Mouse (Mus musculus): Measurements from ENCODE around the gene Slamf9. TPM values are rescaled to one million over a fixed set of nuclear protein-coding genes. Genes with fewer than 3 reads are reported as not detected.

Slamf9 gene
- total and polyA plus RNA-seq, 3 experiments: not detected

- no peak for DNase-seq (ENCODE audit: low spot score)
- no peak for TF ChIP-seq GATA2 (IDR thresholded peaks at IDR 0.05; ENCODE audit: borderline replicate concordance, low read depth, low read length)
- no peak for TF ChIP-seq POLR2AphosphoS5 (IDR thresholded peaks at IDR 0.05; ENCODE audit: insufficient replicate concordance, low read depth, low read length)
- TF ChIP-seq TAL1 (conservative IDR thresholded peaks at IDR 0.05; ENCODE audit: low read depth, low read length): no peak
- TF ChIP-seq CTCF (IDR thresholded peaks at IDR 0.05; ENCODE audit: low read depth, low read length): no peak
- no peak for TF ChIP-seq GATA1 (IDR thresholded peaks at IDR 0.05; ENCODE audit: borderline replicate concordance, low read length)
- Histone ChIP-seq H3K36me3 (replicated peaks) (peaks cover 67% of the 10 kb centered on the region), H3K4me1 (ENCODE audit: insufficient read depth, low read depth, low read length) (peaks cover 75% of the 10 kb centered on the region), H3K27me3 (ENCODE audit: insufficient read depth, low read length) (peaks cover under 1% of the 10 kb centered on the region; the same call in 1 of the 2 replicates), H3K9me3 (replicated peaks) (no peaks in the 10 kb centered on the region), H3K4me3 (ENCODE audit: low read depth, low read length) (peak overlapping the region; percentile 75; the same call in 1 of the 2 replicates)
- ATAC-seq (ENCODE audit: extremely low read depth, insufficient number of reproducible peaks, low FRiP score, poor library complexity, severe bottlenecking): no peak
Observed at GRCm38 (mm10) chr1:172503111-172503997, 28.2 kb downstream of the Slamf9 start.

GRCm38 (mm10) chr1:172504756-172505155, 29.6 kb downstream of the Slamf9 start:
- H3K36me3 ChIP-seq (replicated peaks): peaks cover 77% of the 10 kb centered on the region
- no peaks in the 10 kb centered on the region for H3K9me3 ChIP-seq (replicated peaks)
- TF ChIP-seq TAL1 (conservative IDR thresholded peaks at IDR 0.05; ENCODE audit: low read depth, low read length) (no peak), CTCF (IDR thresholded peaks at IDR 0.05; ENCODE audit: low read depth, low read length) (no peak), GATA1 (IDR thresholded peaks at IDR 0.05; ENCODE audit: borderline replicate concordance, low read length) (no peak), POLR2AphosphoS5 (IDR thresholded peaks at IDR 0.05; ENCODE audit: insufficient replicate concordance, low read depth, low read length) (no peak), GATA2 (IDR thresholded peaks at IDR 0.05; ENCODE audit: borderline replicate concordance, low read depth, low read length) (no peak)
- DNase-seq (ENCODE audit: low spot score): no peak
- no peak overlapping the region; the same call in 1 of the 2 replicates for H3K4me3 ChIP-seq (ENCODE audit: low read depth, low read length)
- peaks cover 72% of the 10 kb centered on the region for H3K4me1 ChIP-seq (ENCODE audit: insufficient read depth, low read depth, low read length)
- no peak for ATAC-seq (ENCODE audit: extremely low read depth, insufficient number of reproducible peaks, low FRiP score, poor library complexity, severe bottlenecking)
- no peaks in the 10 kb centered on the region for H3K27me3 ChIP-seq (ENCODE audit: insufficient read depth, low read length)

- Histone ChIP-seq H3K9me3 (replicated peaks) (no peaks in the 10 kb centered on the region), H3K4me3 (ENCODE audit: low read depth, low read length) (no peak overlapping the region), H3K36me3 (replicated peaks) (peaks cover 77% of the 10 kb centered on the region), H3K4me1 (ENCODE audit: insufficient read depth, low read depth, low read length) (peaks cover 73% of the 10 kb centered on the region), H3K27me3 (ENCODE audit: insufficient read depth, low read length) (no peaks in the 10 kb centered on the region)
- DNase-seq (ENCODE audit: low spot score) (no peak), ATAC-seq (ENCODE audit: extremely low read depth, insufficient number of reproducible peaks, low FRiP score, poor library complexity, severe bottlenecking) (no peak)
- no peak for TF ChIP-seq POLR2AphosphoS5 (IDR thresholded peaks at IDR 0.05; ENCODE audit: insufficient replicate concordance, low read depth, low read length)
- no peak for TF ChIP-seq GATA1 (IDR thresholded peaks at IDR 0.05; ENCODE audit: borderline replicate concordance, low read length)
- no peak for TF ChIP-seq TAL1 (conservative IDR thresholded peaks at IDR 0.05; ENCODE audit: low read depth, low read length)
- no peak for TF ChIP-seq GATA2 (IDR thresholded peaks at IDR 0.05; ENCODE audit: borderline replicate concordance, low read depth, low read length)
- TF ChIP-seq CTCF (IDR thresholded peaks at IDR 0.05; ENCODE audit: low read depth, low read length): no peak
Observed at GRCm38 (mm10) chr1:172507001-172507400, 31.8 kb downstream of the Slamf9 start.

DNA sequence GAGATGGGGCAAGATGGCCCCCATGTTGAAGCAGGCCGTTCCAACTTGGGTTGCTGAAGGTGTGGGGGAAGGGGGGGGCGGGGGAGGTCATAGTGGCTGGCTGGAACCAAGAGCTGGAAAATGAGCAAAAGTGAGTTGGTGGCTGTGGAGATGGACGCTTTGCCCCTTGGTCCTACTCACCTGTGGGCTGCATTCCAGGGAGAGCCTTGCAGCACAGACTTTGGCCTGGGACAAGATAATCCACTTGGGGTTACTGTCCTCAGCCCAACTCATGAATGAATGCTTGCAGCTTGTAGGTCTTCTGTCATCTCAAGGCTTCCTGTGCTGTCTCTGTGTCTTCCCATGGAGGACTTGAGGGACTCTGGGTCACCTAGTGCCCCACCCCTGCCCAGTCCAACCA, 32.5 kb downstream of the Slamf9 start:
- H3K27me3 ChIP-seq (ENCODE audit: insufficient read depth, low read length): no peaks in the 10 kb centered on the region
- no peak overlapping the region for H3K4me3 ChIP-seq (ENCODE audit: low read depth, low read length)
- H3K4me1 ChIP-seq (ENCODE audit: insufficient read depth, low read depth, low read length): peaks cover 69% of the 10 kb centered on the region
- no peak for ATAC-seq (ENCODE audit: extremely low read depth, insufficient number of reproducible peaks, low FRiP score, poor library complexity, severe bottlenecking)
- peaks cover 70% of the 10 kb centered on the region for H3K36me3 ChIP-seq (replicated peaks)
- no peaks in the 10 kb centered on the region for H3K9me3 ChIP-seq (replicated peaks)
- no peak for TF ChIP-seq GATA2 (IDR thresholded peaks at IDR 0.05; ENCODE audit: borderline replicate concordance, low read depth, low read length)
- TF ChIP-seq GATA1 (IDR thresholded peaks at IDR 0.05; ENCODE audit: borderline replicate concordance, low read length): no peak
- no peak for TF ChIP-seq TAL1 (conservative IDR thresholded peaks at IDR 0.05; ENCODE audit: low read depth, low read length)
- TF ChIP-seq CTCF (IDR thresholded peaks at IDR 0.05; ENCODE audit: low read depth, low read length): no peak
- no peak; the same call in 1 of the 2 replicates for TF ChIP-seq POLR2AphosphoS5 (IDR thresholded peaks at IDR 0.05; ENCODE audit: insufficient replicate concordance, low read depth, low read length)
- no peak for DNase-seq (ENCODE audit: low spot score)

DNA sequence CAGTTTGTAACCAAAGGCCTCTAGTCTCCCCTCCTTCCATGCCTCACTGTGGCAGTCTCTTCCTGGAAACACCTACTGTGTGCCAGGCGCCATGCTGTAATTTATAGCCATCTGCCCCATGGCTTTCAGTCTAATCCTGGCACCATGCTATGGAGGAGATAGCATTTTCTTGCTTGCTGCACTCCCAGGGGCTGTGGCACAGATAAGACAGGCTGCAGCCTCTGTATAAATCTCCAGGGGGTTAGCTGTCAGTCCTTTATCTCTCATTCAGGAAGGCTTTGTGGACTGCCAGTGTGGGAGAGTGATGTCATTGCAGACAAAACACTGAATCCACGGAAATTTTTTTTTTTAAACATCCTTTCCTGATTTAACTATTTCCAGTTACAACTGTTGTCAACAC, 33.0 kb downstream of the Slamf9 start:
- H3K4me3 ChIP-seq (ENCODE audit: low read depth, low read length): no peak overlapping the region
- no peaks in the 10 kb centered on the region for H3K9me3 ChIP-seq (replicated peaks)
- peaks cover 65% of the 10 kb centered on the region for H3K36me3 ChIP-seq (replicated peaks)
- TF ChIP-seq CTCF (IDR thresholded peaks at IDR 0.05; ENCODE audit: low read depth, low read length) (no peak), POLR2AphosphoS5 (IDR thresholded peaks at IDR 0.05; ENCODE audit: insufficient replicate concordance, low read depth, low read length) (no peak), GATA2 (IDR thresholded peaks at IDR 0.05; ENCODE audit: borderline replicate concordance, low read depth, low read length) (no peak), GATA1 (IDR thresholded peaks at IDR 0.05; ENCODE audit: borderline replicate concordance, low read length) (no peak), TAL1 (conservative IDR thresholded peaks at IDR 0.05; ENCODE audit: low read depth, low read length) (no peak)
- 0 out of 2 replicates have a peak, but pooled peaks have one; percentile 16 for ATAC-seq (ENCODE audit: extremely low read depth, insufficient number of reproducible peaks, low FRiP score, poor library complexity, severe bottlenecking)
- no peaks in the 10 kb centered on the region for H3K27me3 ChIP-seq (ENCODE audit: insufficient read depth, low read length)
- peaks cover 69% of the 10 kb centered on the region for H3K4me1 ChIP-seq (ENCODE audit: insufficient read depth, low read depth, low read length)
- no peak for DNase-seq (ENCODE audit: low spot score)

- Histone ChIP-seq H3K9me3 (replicated peaks) (no peaks in the 10 kb centered on the region), H3K4me1 (ENCODE audit: insufficient read depth, low read depth, low read length) (peaks cover 70% of the 10 kb centered on the region), H3K36me3 (replicated peaks) (peaks cover 56% of the 10 kb centered on the region), H3K4me3 (ENCODE audit: low read depth, low read length) (no peak overlapping the region), H3K27me3 (ENCODE audit: insufficient read depth, low read length) (no peaks in the 10 kb centered on the region)
- TF ChIP-seq GATA2 (IDR thresholded peaks at IDR 0.05; ENCODE audit: borderline replicate concordance, low read depth, low read length): no peak
- TF ChIP-seq GATA1 (IDR thresholded peaks at IDR 0.05; ENCODE audit: borderline replicate concordance, low read length): no peak
- no peak for TF ChIP-seq TAL1 (conservative IDR thresholded peaks at IDR 0.05; ENCODE audit: low read depth, low read length)
- no peak for TF ChIP-seq CTCF (IDR thresholded peaks at IDR 0.05; ENCODE audit: low read depth, low read length)
- no peak for TF ChIP-seq POLR2AphosphoS5 (IDR thresholded peaks at IDR 0.05; ENCODE audit: insufficient replicate concordance, low read depth, low read length)
- DNase-seq (ENCODE audit: low spot score) (no peak), ATAC-seq (ENCODE audit: extremely low read depth, insufficient number of reproducible peaks, low FRiP score, poor library complexity, severe bottlenecking) (no peak)
Observed at GRCm38 (mm10) chr1:172509235-172509634, 34.1 kb downstream of the Slamf9 start.

All from G1E (cell line).